Mouse (Mus musculus) liver, embryonic 12.5 days (tissue): ENCODE results near the gene E130308A19Rik. TPM values are rescaled to one million over a fixed set of nuclear protein-coding genes. Genes with fewer than 3 reads are reported as not detected.
A peak's percentile ranks its signal among the peaks of the same experiment; 100 is the strongest.

Experiments used
- ATAC-seq: fragments of 200-750 bp; cut with Nextera tagmentation; 2 replicates; pipeline ENCODE4 v1.8.0; 2017; ENCODE audit warnings: moderate number of reproducible peaks, mild to moderate bottlenecking, moderate library complexity
- H3K27ac ChIP-seq: fragments of 300-500 bp; sonication (generic); 2 replicates; pipeline ENCODE4 v1.5.1; 2016; ENCODE audit warnings: mild to moderate bottlenecking
- H3K27me3 ChIP-seq: fragments of 300-500 bp; sonication (generic); replicated peaks from 2 replicates; pipeline ENCODE4 v1.6.1; 2016; ENCODE audit warnings: mild to moderate bottlenecking, moderate library complexity
- H3K36me3 ChIP-seq: fragments of 300-500 bp; sonication (generic); 2 replicates; pipeline ENCODE4 v1.6.1; 2016; ENCODE audit warnings: mild to moderate bottlenecking, moderate library complexity
- H3K4me1 ChIP-seq: fragments of 300-500 bp; sonication (generic); 2 replicates; pipeline ENCODE4 v1.6.1; 2016
- H3K4me2 ChIP-seq: fragments of 300-500 bp; sonication (generic); 2 replicates; pipeline ENCODE4 v1.6.1; 2016; ENCODE audit warnings: mild to moderate bottlenecking, moderate library complexity
- H3K4me3 ChIP-seq: fragments of 300-500 bp; sonication (generic); 2 replicates; pipeline ENCODE4 v1.5.1; 2016; ENCODE audit warnings: mild to moderate bottlenecking, moderate library complexity
- H3K9ac ChIP-seq: fragments of 300-500 bp; sonication (generic); 2 replicates; pipeline ENCODE4 v1.6.1; 2016; ENCODE audit warnings: mild to moderate bottlenecking, moderate library complexity
- H3K9me3 ChIP-seq: fragments of 300-500 bp; sonication (generic); replicated peaks from 2 replicates; pipeline ENCODE4 v1.6.1; 2016; ENCODE audit warnings: mild to moderate bottlenecking, moderate library complexity
- WGBS: fragments of 180-500 bp; shearing (Covaris S2); methylation state at CpG from one replicate; pipeline ENCODE4 v1.1.7; 2016; ENCODE audit not compliant: insufficient replicate concordance; 5-methylcytosine and 5-hydroxymethylcytosine counted together
- polyA plus RNA-seq: library from polyadenylated mRNA; unstranded; fragments of >200 nt; fragmentation: Nextera tagmentation; extraction: Ambion mirVana; gene quantifications from 2 replicates; pipeline ENCODE4 v1.2.1, GENCODE M21; 2016

E130308A19Rik gene
- polyA plus RNA-seq, 1 experiment from 2014 or later = 14.8 TPM

DNA sequence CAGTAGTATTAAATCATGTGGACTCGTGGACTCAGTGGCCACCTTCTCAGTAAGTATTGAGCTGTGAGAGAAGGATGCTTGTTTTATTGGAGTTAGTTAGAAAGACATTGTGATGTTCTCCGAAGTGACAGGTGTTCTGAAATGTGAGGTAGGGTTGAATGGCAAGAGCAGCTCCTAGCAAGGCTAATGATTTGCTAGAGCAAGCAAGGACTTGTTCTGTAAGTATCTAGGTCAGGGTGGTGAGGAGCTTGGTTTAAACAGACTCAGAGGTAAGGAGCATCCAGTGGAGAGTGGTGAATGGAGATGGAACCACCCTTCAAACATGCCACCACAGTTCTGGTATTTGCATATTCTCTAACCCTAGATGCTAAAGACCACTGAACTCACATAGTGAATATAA is 16.6 kb downstream of the E130308A19Rik start:
- Histone ChIP-seq H3K9me3 (no peaks in the 10 kb centered on the region), H3K4me3 (no peak overlapping the region), H3K4me1 (peaks cover 89% of the 10 kb centered on the region), H3K27ac (0 out of 2 replicates have a peak overlapping the region, but pooled peaks have one; percentile 20), H3K4me2 (no peak overlapping the region), H3K27me3 (no peaks in the 10 kb centered on the region), H3K9ac (no peak overlapping the region), H3K36me3 (no peaks in the 10 kb centered on the region)
- no peak for ATAC-seq
- 75% methylated on average over 2 of the region's 2 CpGs for WGBS

DNA sequence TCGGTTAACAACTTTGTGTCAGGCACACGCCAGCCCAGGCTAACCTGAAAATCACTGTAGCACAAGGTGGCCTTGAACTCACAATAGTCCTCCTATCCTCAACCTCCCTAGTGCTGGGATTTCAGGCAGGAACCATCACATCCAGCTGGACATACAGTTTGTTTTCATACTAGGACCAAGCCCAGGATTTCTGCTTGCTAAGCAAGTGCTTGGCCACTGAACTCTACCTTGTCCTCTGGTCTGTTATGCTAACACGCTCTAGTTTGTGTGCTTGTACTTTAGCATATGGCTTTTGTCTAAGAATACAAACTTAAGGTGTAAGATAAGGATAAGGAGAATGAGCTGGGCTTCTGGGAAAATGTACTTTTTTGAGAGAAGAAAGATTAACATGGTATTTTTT is 18.4 kb downstream of the E130308A19Rik start:
- H3K4me2 ChIP-seq = no peak overlapping the region
- peak overlapping the region; percentile 55 for H3K27ac ChIP-seq
- ATAC-seq = no peak
- H3K27me3 ChIP-seq = no peaks in the 10 kb centered on the region
- H3K4me1 ChIP-seq = peaks cover 89% of the 10 kb centered on the region
- 59% methylated on average over 3 of the region's 3 CpGs for WGBS
- no peak overlapping the region for H3K9ac ChIP-seq
- H3K9me3 ChIP-seq = no peaks in the 10 kb centered on the region
- H3K4me3 ChIP-seq = no peak overlapping the region
- H3K36me3 ChIP-seq = no peaks in the 10 kb centered on the region

DNA sequence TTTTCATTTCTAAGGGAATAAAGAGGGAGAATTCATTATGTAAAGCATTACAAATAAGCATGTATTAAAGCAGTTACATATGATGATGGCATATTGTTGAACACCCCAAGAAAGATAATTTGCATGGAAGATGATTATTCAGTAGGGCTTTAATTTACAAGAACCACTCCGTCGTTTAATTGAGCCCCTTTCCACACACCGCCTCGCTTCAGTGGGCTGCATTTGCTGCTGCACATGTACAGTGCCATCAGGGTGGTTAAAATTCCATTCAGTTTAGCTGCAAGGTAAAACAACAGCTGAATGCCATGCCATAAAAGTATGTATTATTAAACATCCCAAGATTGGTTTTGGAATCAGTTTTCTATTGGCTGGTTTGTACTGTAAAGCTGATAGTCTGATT is 19.0 kb downstream of the E130308A19Rik start:
- Histone ChIP-seq H3K27me3 (no peaks in the 10 kb centered on the region), H3K4me3 (no peak overlapping the region), H3K9ac (no peak overlapping the region), H3K4me1 (peaks cover 89% of the 10 kb centered on the region), H3K9me3 (no peaks in the 10 kb centered on the region), H3K4me2 (0 out of 2 replicates have a peak overlapping the region, but pooled peaks have one; percentile 34), H3K36me3 (no peaks in the 10 kb centered on the region), H3K27ac (no peak overlapping the region; the same call in 1 of the 2 replicates)
- no peak for ATAC-seq
- WGBS = 88% methylated on average over 4 of the region's 4 CpGs

DNA sequence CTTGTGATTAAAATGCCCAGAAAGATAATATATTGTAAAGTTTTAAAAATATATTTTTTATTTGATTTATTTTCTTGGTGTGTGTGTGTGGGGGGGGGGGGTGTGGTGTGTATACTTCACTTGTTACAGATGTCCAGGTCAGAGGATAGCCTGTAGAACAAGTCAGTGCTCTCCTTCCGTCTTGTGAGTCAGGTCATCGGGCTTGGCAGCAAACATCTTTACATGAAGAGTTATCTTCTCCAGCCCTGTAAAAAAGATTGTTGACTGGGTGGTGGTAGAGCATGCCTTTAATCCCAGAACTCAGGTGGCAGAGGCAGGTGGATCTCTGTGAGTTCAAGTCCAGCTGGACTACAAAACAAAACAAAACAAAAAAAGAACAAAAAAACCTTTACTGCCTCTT is 19.6 kb downstream of the E130308A19Rik start:
- ATAC-seq = peak; percentile 58
- H3K9ac ChIP-seq = no peak overlapping the region

DNA sequence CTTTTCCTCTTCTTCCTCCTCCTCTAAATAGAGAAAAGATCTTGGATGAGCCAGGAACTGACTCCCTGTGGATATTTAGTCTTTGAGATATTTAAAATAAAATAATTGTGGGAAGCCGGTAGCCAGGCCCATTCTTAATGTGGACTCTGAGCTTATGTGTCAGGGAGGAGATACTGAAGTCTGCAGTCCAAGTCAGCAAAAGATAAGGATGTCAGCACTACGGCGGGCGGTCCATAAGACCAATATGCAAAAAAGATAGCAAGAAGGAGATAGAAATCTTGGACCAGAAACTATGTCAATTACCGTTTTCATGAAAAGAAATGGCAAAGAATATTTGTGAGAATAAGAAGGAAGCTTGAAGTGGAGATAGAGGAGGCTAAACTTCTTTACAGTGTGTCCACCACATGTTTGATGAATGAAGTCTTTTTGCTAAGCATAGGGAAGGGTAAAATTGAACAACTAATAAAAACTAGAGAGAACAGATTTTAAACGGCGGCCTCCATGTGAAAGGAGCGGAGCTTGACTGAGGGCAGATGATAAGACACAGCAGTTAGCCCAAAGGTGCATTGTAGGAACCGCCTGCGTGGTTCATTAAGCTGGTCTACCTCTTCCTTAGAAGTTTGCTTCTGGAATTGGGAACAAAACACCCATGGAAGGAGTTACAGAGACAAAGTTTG is 20.1 kb downstream of the E130308A19Rik start:
- H3K4me3 ChIP-seq = peak overlapping the region; percentile 20; the same call in 1 of the 2 replicates
- WGBS = 19% methylated on average over 10 of the region's 10 CpGs
- H3K9me3 ChIP-seq = no peaks in the 10 kb centered on the region
- ATAC-seq = peak; percentile 91
- peak overlapping the region; percentile 51; the same call in 1 of the 2 replicates for H3K9ac ChIP-seq
- H3K36me3 ChIP-seq = no peaks in the 10 kb centered on the region
- H3K27me3 ChIP-seq = no peaks in the 10 kb centered on the region
- peak overlapping the region; percentile 91 for H3K27ac ChIP-seq
- peak overlapping the region; percentile 56 for H3K4me2 ChIP-seq
- H3K4me1 ChIP-seq = peaks cover 87% of the 10 kb centered on the region

More for the DNA sequence above, 19.6 kb downstream of the E130308A19Rik start:
- H3K4me1 ChIP-seq = peaks cover 87% of the 10 kb centered on the region
- peak overlapping the region; percentile 56 for H3K4me2 ChIP-seq
- H3K9me3 ChIP-seq = no peaks in the 10 kb centered on the region
- no peaks in the 10 kb centered on the region for H3K27me3 ChIP-seq
- 63% methylated on average over 2 of the region's 2 CpGs for WGBS
- H3K36me3 ChIP-seq = no peaks in the 10 kb centered on the region
- H3K4me3 ChIP-seq = peak overlapping the region; percentile 20
- H3K27ac ChIP-seq = peak overlapping the region; percentile 91

DNA sequence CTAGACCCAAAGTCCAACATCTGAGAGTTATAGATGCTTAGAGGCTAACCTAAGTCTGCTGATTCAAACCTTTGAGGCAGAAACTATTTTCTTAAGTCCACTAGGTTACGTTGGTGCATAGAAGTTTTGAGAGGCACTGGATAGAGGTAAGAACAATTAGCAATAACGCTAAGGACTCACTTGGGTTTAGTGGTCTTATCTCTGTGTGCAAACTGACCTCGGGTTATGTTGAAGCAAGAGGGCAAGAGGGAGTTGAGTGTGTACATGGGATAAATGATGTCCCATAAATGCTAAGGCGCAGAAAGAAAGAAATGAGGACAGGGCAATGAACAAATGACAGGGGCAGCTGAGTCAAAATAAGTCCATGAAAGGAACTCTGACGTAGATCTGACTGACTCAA is 23.1 kb downstream of the E130308A19Rik start:
- no peak overlapping the region for H3K4me2 ChIP-seq
- H3K27ac ChIP-seq = no peak overlapping the region
- no peak overlapping the region for H3K4me3 ChIP-seq
- WGBS = 49% methylated on average over 5 of the region's 5 CpGs
- no peak overlapping the region for H3K9ac ChIP-seq
- no peaks in the 10 kb centered on the region for H3K9me3 ChIP-seq
- no peaks in the 10 kb centered on the region for H3K36me3 ChIP-seq
- H3K27me3 ChIP-seq = no peaks in the 10 kb centered on the region
- no peak for ATAC-seq
- H3K4me1 ChIP-seq = peaks cover 65% of the 10 kb centered on the region

DNA sequence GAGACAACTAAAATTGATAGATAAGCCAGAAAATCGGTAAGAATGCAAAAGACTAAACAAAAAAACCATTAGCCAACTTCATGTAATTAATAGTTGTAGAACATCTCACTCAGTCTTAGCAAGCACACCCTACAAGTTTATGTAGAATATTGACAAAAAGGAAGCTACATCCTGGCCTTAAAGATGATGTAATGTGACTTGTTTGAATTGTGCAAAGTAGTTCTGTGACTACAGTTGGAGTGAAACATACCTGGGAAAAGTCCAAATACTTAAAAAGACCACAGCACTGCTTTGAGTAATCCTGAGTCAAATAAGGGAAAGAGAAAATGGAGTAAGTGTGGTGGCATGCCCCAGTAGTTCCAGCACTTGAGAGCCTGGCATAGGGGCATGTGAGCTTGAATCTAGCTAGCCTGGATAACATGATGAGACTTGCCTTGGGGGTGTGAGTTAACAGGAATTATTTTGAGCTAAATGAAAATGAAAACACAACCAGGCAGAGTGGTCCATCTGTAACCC is 26.2 kb downstream of the E130308A19Rik start:
- Histone ChIP-seq H3K9me3 (no peaks in the 10 kb centered on the region), H3K4me3 (no peak overlapping the region), H3K27ac (no peak overlapping the region), H3K36me3 (no peaks in the 10 kb centered on the region), H3K4me1 (peaks cover 41% of the 10 kb centered on the region), H3K9ac (no peak overlapping the region), H3K4me2 (no peak overlapping the region), H3K27me3 (no peaks in the 10 kb centered on the region)
- 74% methylated on average over 1 of the region's 1 CpGs for WGBS
- ATAC-seq = no peak

DNA sequence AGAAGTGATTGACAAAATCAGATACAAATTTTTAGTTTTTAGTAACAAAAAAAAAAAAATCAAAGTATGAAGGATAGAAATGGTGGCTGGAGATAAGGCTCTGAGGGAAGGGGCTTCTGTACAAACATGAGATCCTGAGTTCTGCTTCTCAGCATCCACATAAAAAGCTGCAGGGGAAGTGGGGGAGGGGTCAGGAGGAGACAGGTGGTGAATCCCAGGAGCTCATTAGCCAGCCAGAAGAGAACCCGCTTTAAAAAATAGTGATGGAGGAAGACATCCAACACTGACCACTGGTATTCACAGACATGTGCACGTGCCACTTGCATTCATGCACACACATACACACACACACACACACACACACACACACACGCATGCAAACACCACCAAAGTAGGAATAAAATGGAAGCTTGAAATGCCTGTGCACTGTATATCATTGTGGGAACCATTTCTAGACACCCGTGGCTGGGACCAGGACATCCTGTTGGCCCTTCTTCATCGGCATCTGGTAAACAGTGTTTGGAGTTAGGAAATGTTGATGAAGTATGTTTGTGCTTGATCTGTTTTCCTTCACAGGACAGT is 30.1 kb downstream of the E130308A19Rik start:
- Histone ChIP-seq H3K36me3 (no peaks in the 10 kb centered on the region), H3K27ac (no peak overlapping the region), H3K27me3 (no peaks in the 10 kb centered on the region), H3K4me3 (no peak overlapping the region), H3K9me3 (no peaks in the 10 kb centered on the region), H3K4me2 (no peak overlapping the region), H3K4me1 (peaks cover 6% of the 10 kb centered on the region; the same call in 1 of the 2 replicates), H3K9ac (no peak overlapping the region)
- WGBS = 71% methylated on average over 5 of the region's 5 CpGs
- no peak for ATAC-seq

DNA sequence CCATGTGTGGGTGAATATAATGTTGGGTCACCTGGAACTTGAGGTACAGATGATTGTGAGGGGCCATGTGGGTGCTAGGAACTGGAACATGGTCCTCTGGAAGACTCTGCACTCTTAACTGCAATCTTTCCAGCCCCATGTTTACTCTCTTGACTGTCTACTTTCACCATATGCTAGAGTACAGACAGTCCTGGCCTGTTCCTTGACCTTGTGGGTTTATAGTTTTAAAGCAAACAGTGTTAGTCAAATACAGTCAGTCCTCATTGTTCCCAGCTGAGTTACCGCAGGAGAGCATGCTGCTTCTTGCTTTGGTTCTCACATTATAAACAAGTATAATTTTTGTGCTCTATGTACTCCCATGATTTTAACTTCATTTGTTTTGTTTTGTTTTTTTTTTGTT is 36.2 kb downstream of the E130308A19Rik start:
- 94% methylated on average over 1 of the region's 1 CpGs for WGBS
- no peak for ATAC-seq

DNA sequence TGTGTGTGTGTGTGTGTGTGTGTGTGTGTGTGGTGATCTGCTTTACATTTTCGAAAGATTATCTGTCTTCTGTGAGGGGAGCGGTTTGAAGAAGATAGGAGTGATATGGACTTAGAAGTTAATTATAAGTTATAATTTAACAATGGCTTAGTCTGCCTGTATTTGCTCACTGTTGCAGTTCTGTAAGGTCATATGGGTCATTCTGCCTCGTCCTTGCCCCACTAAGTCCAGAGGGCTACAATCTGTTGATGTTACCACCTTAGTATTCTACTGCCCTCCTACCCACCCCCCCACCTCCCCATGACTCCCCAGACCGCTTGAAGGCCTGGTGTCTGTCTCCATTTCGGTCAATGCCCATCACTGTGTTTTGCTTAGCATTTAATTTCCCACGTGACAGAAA is 37.4 kb downstream of the E130308A19Rik start:
- no peaks in the 10 kb centered on the region for H3K9me3 ChIP-seq
- peaks cover 28% of the 10 kb centered on the region for H3K4me1 ChIP-seq
- H3K4me3 ChIP-seq = no peak overlapping the region
- H3K36me3 ChIP-seq = peaks cover 14% of the 10 kb centered on the region
- H3K4me2 ChIP-seq = no peak overlapping the region
- H3K9ac ChIP-seq = no peak overlapping the region
- WGBS = 78% methylated on average over 6 of the region's 6 CpGs
- H3K27ac ChIP-seq = no peak overlapping the region
- no peaks in the 10 kb centered on the region for H3K27me3 ChIP-seq
- ATAC-seq = 0 out of 2 replicates have a peak, but pooled peaks have one; percentile 28

More for the DNA sequence above, 36.2 kb downstream of the E130308A19Rik start:
- peaks cover 16% of the 10 kb centered on the region for H3K4me1 ChIP-seq
- H3K9ac ChIP-seq = no peak overlapping the region
- no peaks in the 10 kb centered on the region for H3K27me3 ChIP-seq
- no peak overlapping the region for H3K27ac ChIP-seq
- no peak overlapping the region for H3K4me3 ChIP-seq
- no peaks in the 10 kb centered on the region for H3K9me3 ChIP-seq
- H3K36me3 ChIP-seq = peaks cover 14% of the 10 kb centered on the region
- no peak overlapping the region for H3K4me2 ChIP-seq

DNA sequence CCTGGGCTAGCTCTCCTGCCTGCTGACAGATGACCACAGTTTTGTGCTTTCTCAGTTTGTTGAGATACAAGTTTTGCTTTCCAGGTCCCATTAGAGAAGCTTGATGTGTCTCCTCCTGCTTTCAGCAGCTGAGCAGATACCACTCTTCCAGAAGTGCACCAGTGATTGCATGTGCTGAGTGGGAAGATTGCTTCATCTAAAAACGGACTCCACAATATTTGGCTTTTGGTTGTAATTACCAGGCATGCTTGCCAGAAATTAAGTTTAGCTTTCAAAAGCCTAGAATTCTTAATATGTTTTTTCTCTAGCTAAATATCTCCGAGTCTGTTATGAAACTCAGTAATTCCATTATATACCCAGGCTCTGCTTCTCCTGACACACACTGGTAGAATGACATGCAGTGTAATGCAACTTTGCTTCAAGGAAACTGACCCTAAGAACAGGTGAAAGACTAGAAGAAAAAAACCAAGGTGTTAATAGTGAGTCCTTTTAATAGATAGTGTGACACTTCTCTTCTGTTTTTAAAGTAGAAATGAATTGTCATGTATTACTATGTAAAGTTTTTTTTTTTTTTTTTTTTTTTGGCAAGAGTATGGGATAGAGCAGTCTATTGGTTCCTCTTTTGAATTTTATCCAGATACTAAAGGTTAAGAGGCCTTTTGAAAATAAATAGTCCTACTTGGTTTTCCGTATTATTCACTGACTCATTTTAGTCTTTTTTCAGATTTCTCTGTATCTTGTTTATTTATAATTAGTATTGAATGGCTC is 40.7 kb downstream of the E130308A19Rik start:
- ATAC-seq = no peak
- H3K27me3 ChIP-seq = no peaks in the 10 kb centered on the region
- no peak overlapping the region for H3K4me2 ChIP-seq
- WGBS = 72% methylated on average over 3 of the region's 3 CpGs
- peaks cover 55% of the 10 kb centered on the region for H3K4me1 ChIP-seq
- no peak overlapping the region for H3K4me3 ChIP-seq
- no peaks in the 10 kb centered on the region for H3K9me3 ChIP-seq
- H3K9ac ChIP-seq = no peak overlapping the region
- peaks cover 10% of the 10 kb centered on the region for H3K36me3 ChIP-seq
- H3K27ac ChIP-seq = no peak overlapping the region

DNA sequence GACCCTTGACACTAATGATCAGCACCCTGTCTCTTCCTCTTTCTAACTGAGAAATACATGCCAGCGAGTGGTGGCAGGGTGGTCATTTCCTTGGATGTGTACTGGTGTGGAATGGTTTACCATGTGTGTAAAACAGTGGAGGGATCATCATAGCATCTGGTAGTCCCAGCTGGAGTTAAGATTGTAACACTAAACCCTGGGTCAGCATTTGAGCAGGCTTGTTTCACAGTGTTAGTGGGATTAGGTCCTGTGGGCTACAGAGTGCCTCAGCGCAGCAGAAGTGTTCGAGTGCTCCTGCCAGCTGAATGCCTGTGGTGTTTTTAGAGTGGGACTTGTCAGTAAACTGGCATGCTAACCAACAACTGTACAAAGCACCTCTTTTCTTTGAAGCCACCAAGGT is 42.0 kb downstream of the E130308A19Rik start:
- no peak for ATAC-seq
- Histone ChIP-seq H3K9me3 (no peaks in the 10 kb centered on the region), H3K4me3 (no peak overlapping the region), H3K4me2 (no peak overlapping the region), H3K9ac (no peak overlapping the region), H3K27ac (no peak overlapping the region), H3K36me3 (peaks cover 6% of the 10 kb centered on the region; the same call in 1 of the 2 replicates), H3K4me1 (peaks cover 66% of the 10 kb centered on the region), H3K27me3 (no peaks in the 10 kb centered on the region)
- WGBS = 79% methylated on average over 3 of the region's 3 CpGs
